Mouse (Mus musculus): Measurements from ENCODE around the gene Lrp2. TPM values are rescaled to one million over a fixed set of nuclear protein-coding genes. Genes with fewer than 3 reads are reported as not detected.
A peak's percentile ranks its signal among the peaks of the same experiment; 100 is the strongest.

The Lrp2 gene
- under 1 TPM; 0.14 to 0.44 TPM for total RNA-seq (2021)

DNA sequence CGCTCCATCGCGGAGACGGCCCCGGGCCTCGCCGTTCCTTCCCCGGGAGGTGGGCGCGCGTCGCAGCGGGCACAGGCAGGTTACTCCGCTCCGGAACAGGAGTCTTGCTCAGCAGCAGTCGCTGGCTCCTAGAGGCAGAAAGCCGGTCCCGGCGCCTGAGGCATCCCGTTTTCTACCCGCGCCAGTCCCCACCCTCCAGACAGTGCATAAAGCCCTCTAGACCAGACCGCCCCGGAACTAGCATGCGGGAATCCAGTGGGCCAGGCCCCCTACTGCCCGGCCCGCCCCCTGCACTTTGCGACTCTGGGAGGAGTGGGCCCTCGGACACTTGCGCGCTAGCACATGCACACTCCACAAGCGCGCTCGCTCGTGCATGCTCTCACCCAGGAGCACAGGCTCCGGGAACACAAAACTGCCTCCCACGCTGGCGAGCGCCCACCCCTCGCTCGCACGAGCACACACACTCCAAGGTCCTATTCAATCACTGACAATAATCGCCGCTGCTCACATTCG lies at the start of gene Lrp2:
Gene Lrp2, minus strand, starts transcription at position 180 of the 513 bp plus-strand sequence.
- DNase-seq (ENCODE audit: low spot score in 2 of 2) = peak; percentile 14 to 15
- intact Hi-C loops (cut with DNase I) = no loop called here

GRCm38 (mm10) chr2:69635064-69635701 lies 49.3 kb upstream of the Lrp2 start:
- intact Hi-C loops (cut with DNase I) = loop anchor here (5.0 to 10.0 kb wide), 2 partner anchors 480 to 927 kb away; no protein-coding TSS in a partner anchor

GRCm38 (mm10) chr2:69631449-69631848 lies 45.6 kb upstream of the Lrp2 start:
- no peak for DNase-seq (ENCODE audit: low spot score in 2 of 2)
- intact Hi-C loops (cut with DNase I) = loop anchor here (10.0 kb wide), 1 partner anchor 483 kb away; no protein-coding TSS in a partner anchor

More at GRCm38 (mm10) chr2:69635064-69635701, 49.3 kb upstream of the Lrp2 start:
- DNase-seq (ENCODE audit: low spot score in 2 of 2) = peak; percentile 22 to 38

DNA sequence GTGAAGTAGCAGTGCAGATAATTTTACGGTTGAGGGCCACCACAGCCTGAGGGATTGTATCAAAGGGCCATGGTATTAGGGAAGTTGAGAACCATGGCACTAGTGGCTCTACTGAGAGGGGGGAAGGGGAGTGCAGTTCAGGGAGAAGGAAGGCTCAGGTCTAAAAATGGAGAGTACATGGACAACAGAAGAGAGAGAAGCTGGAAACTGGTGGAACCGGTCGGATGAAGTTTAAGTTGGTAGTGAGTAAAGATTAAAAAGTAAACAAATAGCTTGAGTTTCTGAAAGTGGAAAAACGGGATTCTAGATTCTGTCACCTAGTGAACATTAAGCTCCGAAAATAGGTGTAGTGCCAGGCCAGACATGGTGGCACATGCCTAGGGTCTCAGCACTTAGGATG lies 44.9 kb upstream of the Lrp2 start:
- intact Hi-C loops (cut with DNase I) = loop anchor here (10.0 kb wide), 1 partner anchor 484 kb away; no protein-coding TSS in a partner anchor
- no peak for DNase-seq (ENCODE audit: low spot score in 2 of 2)

DNA sequence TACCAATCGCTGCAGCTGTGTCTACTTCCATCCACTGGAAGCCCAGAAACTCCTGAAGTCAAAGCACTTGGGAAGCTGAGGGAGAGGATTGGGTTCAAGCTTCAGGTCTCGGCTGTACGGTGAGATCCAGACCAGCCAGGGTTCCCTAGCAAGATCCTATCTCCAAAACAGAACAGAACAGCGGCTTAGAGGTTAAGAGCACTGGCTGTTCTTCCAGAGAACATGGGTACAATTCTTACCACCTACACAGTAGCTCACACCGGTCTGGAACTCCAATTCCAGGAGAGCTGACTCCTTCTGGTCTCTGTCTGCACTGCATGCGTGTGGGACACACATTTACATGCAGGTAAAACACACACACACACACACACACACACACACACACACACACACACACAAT lies 44.0 kb upstream of the Lrp2 start:
- intact Hi-C loops (cut with DNase I) = loop anchor here (10.0 kb wide), 1 partner anchor 485 kb away; no protein-coding TSS in a partner anchor
- DNase-seq (ENCODE audit: low spot score in 2 of 2) = no peak

GRCm38 (mm10) chr2:69629215-69629614 lies 43.4 kb upstream of the Lrp2 start:
- DNase-seq (ENCODE audit: low spot score in 2 of 2) = no peak

GRCm38 (mm10) chr2:69619286-69619685 lies 33.4 kb upstream of the Lrp2 start:
- intact Hi-C loops (cut with DNase I) = no loop called here
- no peak for DNase-seq (ENCODE audit: low spot score in 2 of 2)

More at GRCm38 (mm10) chr2:69629215-69629614, 43.4 kb upstream of the Lrp2 start:
- intact Hi-C loops (cut with DNase I) = no loop called here

DNA sequence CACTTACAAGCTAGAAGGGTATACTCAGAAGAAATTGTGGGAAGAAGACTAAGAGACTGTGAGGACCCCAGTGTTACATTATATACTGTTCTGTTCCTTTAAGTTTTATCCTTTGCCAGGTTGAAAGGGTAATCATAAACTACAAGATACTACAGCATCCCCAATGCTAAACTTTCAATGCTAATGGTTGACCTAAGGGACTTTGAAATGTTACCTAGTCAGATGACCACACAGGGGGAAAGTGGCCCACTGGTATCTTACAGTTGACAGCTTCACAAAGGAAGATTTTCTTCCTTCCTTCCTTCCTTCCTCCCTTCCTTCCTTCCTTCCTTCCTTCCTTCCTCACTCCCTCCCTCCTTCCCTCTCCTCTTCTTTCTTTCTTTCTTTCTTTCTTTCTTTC lies 32.5 kb upstream of the Lrp2 start:
- no peak for DNase-seq (ENCODE audit: low spot score in 2 of 2)
- intact Hi-C loops (cut with DNase I) = no loop called here

- intact Hi-C loops (cut with DNase I) = no loop called here
- no peak for DNase-seq (ENCODE audit: low spot score in 2 of 2)
Observed at GRCm38 (mm10) chr2:69613237-69613636, 27.4 kb upstream of the Lrp2 start.

DNA sequence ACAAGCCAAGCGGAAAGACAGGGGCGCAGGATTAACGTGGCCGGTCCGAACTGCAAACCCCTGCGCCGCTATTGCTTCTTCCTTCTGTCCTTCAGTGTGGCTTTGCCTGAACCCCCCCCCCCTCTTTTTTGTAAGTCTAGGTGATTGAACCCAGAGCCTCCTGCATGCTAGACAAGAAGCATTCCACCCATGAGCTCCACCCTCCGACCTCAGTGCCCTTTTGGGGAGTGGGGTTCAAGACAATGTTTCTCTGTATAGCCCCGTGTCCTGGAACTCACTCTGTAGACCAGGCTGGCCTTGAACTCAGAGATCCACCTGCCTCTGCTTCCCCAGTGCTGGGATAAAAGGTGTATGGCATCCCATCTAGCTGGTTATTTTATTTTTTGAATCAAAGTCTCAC lies 26.9 kb upstream of the Lrp2 start:
- no peak for DNase-seq (ENCODE audit: low spot score in 2 of 2)
- intact Hi-C loops (cut with DNase I) = no loop called here

DNA sequence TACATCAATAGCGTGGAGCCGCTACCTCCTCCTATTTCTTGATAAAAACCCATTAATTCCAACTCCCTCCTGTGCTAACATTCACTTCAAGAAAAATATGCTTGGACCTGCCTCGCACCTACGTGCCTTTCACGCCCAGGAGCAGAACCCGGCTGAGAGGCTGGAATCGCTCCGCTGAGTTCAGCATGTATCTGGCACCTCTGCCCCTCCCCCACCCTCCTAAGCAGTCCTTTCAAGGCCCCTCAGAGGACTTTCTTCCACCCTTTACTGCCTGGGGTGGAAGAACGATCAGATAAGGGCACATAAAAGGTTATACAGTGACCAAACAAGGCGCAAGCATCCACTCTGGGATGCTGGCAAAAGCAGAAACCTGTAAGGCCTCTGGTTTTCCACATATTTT lies 26.4 kb upstream of the Lrp2 start:
- no peak for DNase-seq (ENCODE audit: low spot score in 2 of 2)
- intact Hi-C loops (cut with DNase I) = no loop called here

- intact Hi-C loops (cut with DNase I) = no loop called here
- no peak for DNase-seq (ENCODE audit: low spot score in 2 of 2)
Observed at GRCm38 (mm10) chr2:69606621-69607020, 20.8 kb upstream of the Lrp2 start.

- intact Hi-C loops (cut with DNase I) = no loop called here
- no peak for DNase-seq (ENCODE audit: low spot score in 2 of 2)
Observed at GRCm38 (mm10) chr2:69603726-69604393, 18.0 kb upstream of the Lrp2 start.

DNA sequence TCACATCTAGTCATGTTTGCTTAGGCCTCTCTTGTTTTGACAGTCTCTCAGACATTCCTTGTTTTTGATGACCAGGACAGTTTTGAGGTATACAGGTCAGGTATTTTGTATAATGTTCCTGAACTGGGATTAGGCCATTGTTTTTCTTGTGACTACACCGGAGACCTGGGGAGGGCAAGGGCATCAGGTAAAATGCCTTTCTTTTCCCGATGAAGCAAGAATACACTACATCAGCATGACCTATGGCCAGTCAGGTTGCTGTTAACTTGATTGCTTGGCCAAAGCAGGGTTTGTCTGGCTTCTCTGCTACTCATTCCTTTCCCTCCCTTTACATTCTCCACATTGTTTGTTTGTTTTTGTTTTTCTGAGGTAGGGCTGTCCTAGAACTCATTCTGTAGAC lies 7.3 kb upstream of the Lrp2 start:
- DNase-seq (ENCODE audit: low spot score in 2 of 2) = no peak
- intact Hi-C loops (cut with DNase I) = no loop called here

GRCm38 (mm10) chr2:69592536-69592935 lies 6.7 kb upstream of the Lrp2 start:
- DNase-seq (ENCODE audit: low spot score in 2 of 2) = no peak
- intact Hi-C loops (cut with DNase I) = no loop called here

DNA sequence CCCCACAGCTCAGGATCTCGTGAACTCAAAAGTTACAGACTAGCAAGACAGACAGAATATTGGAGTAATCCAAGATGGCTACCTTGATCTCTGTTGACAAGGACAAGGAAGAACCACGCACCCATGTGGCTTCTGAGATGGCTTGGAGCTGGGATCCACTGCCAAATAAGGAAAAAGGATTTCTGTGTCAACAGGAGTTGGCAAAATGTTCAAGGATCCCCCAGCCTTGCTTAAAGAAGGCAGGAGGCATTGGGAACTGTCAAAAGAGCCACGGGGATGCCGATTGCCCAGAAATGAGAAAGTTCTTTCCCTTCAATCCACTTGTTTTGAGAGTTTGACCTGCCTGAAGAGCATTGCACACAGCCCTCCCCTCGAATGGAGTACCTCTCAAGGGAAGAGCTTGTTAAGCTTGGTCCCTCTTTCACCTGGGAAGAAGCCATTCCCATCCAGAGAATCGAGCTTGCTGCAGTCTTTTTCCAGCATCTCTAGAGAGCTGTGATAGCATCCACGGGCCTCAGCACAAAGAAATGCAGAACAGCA lies 6.2 kb upstream of the Lrp2 start:
- intact Hi-C loops (cut with DNase I) = no loop called here
- no peak for DNase-seq (ENCODE audit: low spot score in 2 of 2)

DNA sequence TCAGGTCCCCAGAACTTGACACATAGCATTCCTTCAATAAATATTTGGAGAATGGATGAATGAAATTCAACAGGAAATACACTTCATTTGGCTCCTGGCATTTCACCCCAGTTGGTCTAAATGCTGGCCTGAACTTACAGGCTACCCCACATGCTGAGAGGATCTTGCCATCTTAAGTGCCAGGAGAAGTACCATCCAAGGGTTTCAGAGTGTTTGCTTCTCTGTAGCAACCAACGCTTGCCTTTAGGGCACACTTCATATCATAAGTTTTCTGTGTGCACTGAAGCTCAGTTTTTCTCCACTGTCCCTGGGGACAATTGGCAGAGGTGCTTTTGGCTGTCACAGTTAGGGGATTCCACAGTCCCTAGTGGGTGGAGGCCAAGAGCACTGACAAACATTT lies 4.7 kb upstream of the Lrp2 start:
- intact Hi-C loops (cut with DNase I) = no loop called here
- no peak for DNase-seq (ENCODE audit: low spot score in 2 of 2)

GRCm38 (mm10) chr2:69587896-69588295 lies 2.0 kb upstream of the Lrp2 start:
- no peak for DNase-seq (ENCODE audit: low spot score in 2 of 2)
- intact Hi-C loops (cut with DNase I) = no loop called here

- intact Hi-C loops (cut with DNase I) = no loop called here
- no peak for DNase-seq (ENCODE audit: low spot score in 2 of 2)
Observed at GRCm38 (mm10) chr2:69586821-69587728, 1.2 kb upstream of the Lrp2 start.

Data from left cerebral cortex, postnatal 25 days (tissue).